In genomic region chr4:135117846-135118245, GRCm38 (mm10) we compare ENCODE assay signal across 32 mouse cellular contexts. TPM values are rescaled to one million over a fixed set of nuclear protein-coding genes. Genes with fewer than 3 reads are reported as not detected.
"Had no signal": no experiment of that assay in that cellular context is flagged by ENCODE, and none has a peak within 500 bp of the region (broad histone marks: within the 10 kb centered on the region; RNA-seq: fewer than 3 reads in every experiment).

No protein-coding gene starts in this region.

- H3K27ac ChIP-seq: heart, adult 2 months; heart, embryonic 13.5 days; heart, embryonic 15.5 days; hindbrain, embryonic 10.5 days; hindbrain, embryonic 12.5 days; hindbrain, embryonic 14.5 days; intestine, embryonic 15.5 days; layer of hippocampus, adult 2 months; left cerebral cortex, adult 2 months; limb, embryonic 10.5 days; limb, embryonic 12.5 days; liver, embryonic 12.5 days; liver, embryonic 15.5 days had no signal

- H3K4me2 ChIP-seq: heart, embryonic 11.5 days; heart, embryonic 13.5 days; heart, embryonic 15.5 days; hindbrain, embryonic 12.5 days; hindbrain, embryonic 14.5 days; intestine, embryonic 15.5 days; limb, embryonic 12.5 days; liver, embryonic 12.5 days; liver, embryonic 15.5 days had no signal

- H3K9ac ChIP-seq: heart, embryonic 13.5 days; heart, embryonic 15.5 days; hindbrain, embryonic 12.5 days; hindbrain, embryonic 14.5 days; intestine, embryonic 15.5 days; limb, embryonic 12.5 days; liver, embryonic 12.5 days; liver, embryonic 15.5 days had no signal

- H3K4me1 ChIP-seq: heart, embryonic 13.5 days; heart, embryonic 15.5 days; hindbrain, embryonic 12.5 days; intestine, embryonic 15.5 days; liver, embryonic 12.5 days; liver, embryonic 15.5 days had no signal

- ATAC-seq: hindbrain, embryonic 16.5 days; inflammation-experienced regulatory T-cells, adult 6 months; intestine, embryonic 15.5 days; intestine, postnatal 0 days; liver, embryonic 12.5 days had no signal

- H3K27me3 ChIP-seq: hindbrain, embryonic 12.5 days; intestine, embryonic 15.5 days had no signal

- H3K36me3 ChIP-seq: heart, embryonic 13.5 days; heart, embryonic 15.5 days; hindbrain, embryonic 10.5 days; hindbrain, embryonic 12.5 days; intestine, embryonic 15.5 days; limb, embryonic 10.5 days; limb, embryonic 12.5 days; liver, embryonic 12.5 days; liver, embryonic 15.5 days had no signal

- H3K9me3 ChIP-seq: heart, embryonic 15.5 days; hindbrain, embryonic 10.5 days; hindbrain, embryonic 12.5 days; intestine, embryonic 15.5 days; limb, embryonic 10.5 days; limb, embryonic 12.5 days; liver, embryonic 12.5 days; liver, embryonic 15.5 days had no signal

- H3K4me3 ChIP-seq: heart, adult 2 months; heart, embryonic 13.5 days; heart, embryonic 15.5 days; hindbrain, embryonic 10.5 days; hindbrain, embryonic 12.5 days; intestine, embryonic 15.5 days; layer of hippocampus, adult 2 months; left cerebral cortex, adult 2 months; limb, embryonic 10.5 days; limb, embryonic 12.5 days; liver, embryonic 12.5 days; liver, embryonic 15.5 days had no signal

- DNase-seq: gastrocnemius, postnatal 14 days; gastrocnemius, postnatal 36 days; heart, adult 11 months; heart, adult 2 months; heart, postnatal 4 days; kidney, adult 18-20 months; kidney, adult 8-10 months; kidney, postnatal 10 days; kidney, postnatal 25 days; kidney, postnatal 4 days had no signal

RNA-seq across cellular contexts. Expression of gene Runx3, which starts 2.6 kb away (rescaled TPM):
- total RNA-seq: layer of hippocampus, adult 2 months; layer of hippocampus, postnatal 10 days; layer of hippocampus, postnatal 25 days; left cerebral cortex, postnatal 14 days; left cerebral cortex, postnatal 36 days had no signal
- polyA plus RNA-seq: heart, embryonic 11.5 days; hindbrain, embryonic 14.5 days; hindbrain, embryonic 16.5 days; kidney, embryonic 14.5 days; kidney, embryonic 16.5 days had no signal
